Mouse (Mus musculus) forelimb bud, embryonic 11.5 days (tissue): ENCODE measurements around the gene Fam118a.

Source experiments
- DNase-seq: peaks from one replicate; pipeline ENCODE4 v3.0.0-alpha.2; 2012; ENCODE audit warnings: low read depth, low spot score

Fam118a gene

DNA sequence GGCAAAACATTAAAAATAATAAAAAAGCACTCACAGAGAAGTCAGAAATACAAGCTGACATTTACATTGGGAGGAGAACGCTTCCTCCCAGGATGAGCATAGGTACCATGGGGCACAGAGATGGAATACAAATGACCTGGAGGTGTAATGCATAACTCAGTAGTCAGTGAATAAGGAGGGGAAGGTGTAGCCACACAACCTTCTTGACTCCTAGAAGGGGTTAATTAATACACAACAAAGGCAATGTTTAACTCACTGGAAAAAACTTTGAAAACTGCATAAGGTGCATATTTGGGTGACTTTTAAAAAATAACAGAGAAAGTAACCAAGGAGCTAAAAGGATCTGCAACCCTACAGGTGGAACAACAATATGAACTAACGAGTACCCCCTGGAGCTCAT lies 43.9 kb downstream of the Fam118a start:
- DNase-seq: no peak

DNA sequence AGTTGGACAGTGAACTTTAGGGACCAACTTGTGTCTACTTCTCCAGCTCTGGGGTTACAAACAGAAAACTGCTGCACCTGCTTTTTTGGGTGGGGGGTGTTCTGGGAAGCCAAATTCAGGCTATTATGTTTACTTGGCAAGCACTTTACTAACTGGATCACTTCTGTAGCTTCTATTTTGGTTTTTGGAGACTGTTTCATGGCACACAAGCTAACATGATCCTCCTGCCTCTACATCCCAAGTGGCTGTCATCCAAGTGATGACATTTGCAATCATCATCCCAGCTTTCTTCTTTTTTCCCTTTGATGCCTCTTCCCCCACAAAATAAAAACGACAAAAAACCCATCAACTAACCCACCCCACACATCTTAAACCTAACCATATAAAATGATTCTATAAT lies 56.9 kb downstream of the Fam118a start:
- DNase-seq: no peak
